ENCODE assay signal across 9 mouse cellular contexts in genomic region chr2:61492043-61492743, GRCm38 (mm10).
A peak's percentile ranks its signal among the peaks of the same experiment; 100 is the strongest.
DNase-seq lines count a peak whose midpoint lies in the region; ATAC-seq and TF ChIP-seq lines count a peak whose summit lies in the region.
"Had no signal": no experiment of that assay in that cellular context is flagged by ENCODE, and none has a peak within 500 bp of the region (broad histone marks: within the 10 kb centered on the region; RNA-seq: fewer than 3 reads in every experiment).

No protein-coding gene starts in this region.

- WGBS in forebrain, embryonic 15.5 days, result 64% methylated on average over 6 of the region's 6 CpGs

- H3K27me3 ChIP-seq in C2C12 (ENCODE audit: control insufficient read depth, insufficient read depth, insufficient read length), result no peaks in the 10 kb centered on the region
- no peaks in the 10 kb centered on the region for H3K27me3 ChIP-seq in forebrain, embryonic 15.5 days

- H3K27ac ChIP-seq in forebrain, embryonic 15.5 days (replicated peaks), result no peak overlapping the region

- no peaks in the 10 kb centered on the region for H3K36me3 ChIP-seq in C2C12 (ENCODE audit: control insufficient read depth, insufficient read depth)
- no peaks in the 10 kb centered on the region for H3K36me3 ChIP-seq in forebrain, embryonic 15.5 days

- DNase-seq in heart, postnatal 10 days, result peak; percentile 8 to 25
- no peak for DNase-seq in heart, adult 9 months (ENCODE audit: low spot score in 2 of 2)
- DNase-seq in ZHBTc4 (ENCODE audit: low read depth, low spot score) (peak; percentile 75), MN1 (ENCODE audit: low spot score) (no peak)
- DNase-seq in kidney, postnatal 10 days, result peak; percentile 35

- peak; percentile 34 for TF ChIP-seq CTCF in C2C12 (IDR thresholded peaks at IDR 0.05; ENCODE audit: control insufficient read depth, insufficient read depth, insufficient read length)

- H3K9me3 ChIP-seq in forebrain, embryonic 15.5 days, result no peaks in the 10 kb centered on the region

- H3K4me1 ChIP-seq in forebrain, embryonic 15.5 days, result no peaks in the 10 kb centered on the region

- intact Hi-C loops in heart, postnatal 10 days (cut with DNase I), result no loop called here

- ATAC-seq in neutrophil, adult 5-6 weeks (ENCODE audit: extremely low read depth, insufficient number of reproducible peaks, low FRiP score, poor library complexity, severe bottlenecking), result peak; percentile 69
- ATAC-seq in forebrain, embryonic 15.5 days (replicated peaks), result no peak

- H3K4me3 ChIP-seq in C2C12 (ENCODE audit: insufficient read depth, poor library complexity, severe bottlenecking), result no peak overlapping the region
- H3K4me3 ChIP-seq in forebrain, embryonic 15.5 days, result no peak overlapping the region
- H3K4me3 ChIP-seq: erythroblast, embryonic 14.5 days had no signal

- H3K4me2 ChIP-seq in forebrain, embryonic 15.5 days (replicated peaks), result no peak overlapping the region

- H3K9ac ChIP-seq in forebrain, embryonic 15.5 days (replicated peaks), result no peak overlapping the region

- no peaks in the 10 kb centered on the region for H3K79me3 ChIP-seq in C2C12 (ENCODE audit: low read depth)

- H3ac ChIP-seq in C2C12 (ENCODE audit: control insufficient read depth, insufficient read length, low read depth), result no peak overlapping the region

- H3K79me2 ChIP-seq in C2C12 (ENCODE audit: control insufficient read depth, insufficient read depth), result no peaks in the 10 kb centered on the region

TF ChIP-seq in C2C12, 6 proteins besides CTCF, POLR2A, EP300 and RAD21:
- TF ChIP-seq CEBPB (IDR thresholded peaks at IDR 0.05; ENCODE audit: low read depth) (no peak), MYOD1 (IDR thresholded peaks at IDR 0.05; ENCODE audit: control insufficient read depth, insufficient read length, low read depth) (no peak), FOSL1 (IDR thresholded peaks at IDR 0.05; ENCODE audit: insufficient read depth, low read length, poor library complexity, severe bottlenecking) (no peak), MAX (IDR thresholded peaks at IDR 0.05) (no peak), MYOG (IDR thresholded peaks at IDR 0.05; ENCODE audit: control insufficient read depth, extremely low read depth, insufficient read length) (no peak), USF1 (IDR thresholded peaks at IDR 0.05; ENCODE audit: low read depth) (no peak)

Comparison
In these comparisons a context has a peak if more than half of its experiments do, and no peak if none do; other contexts are left out.
1. DNase-seq: peak in heart, postnatal 10 days (2 of 2), ZHBTc4 (single experiment) and kidney, postnatal 10 days (single experiment); none in heart, adult 9 months (0 of 2) and MN1 (single experiment).